Mouse (Mus musculus): ENCODE data around the gene Ccdc51.

Ccdc51 gene

GRCm38 (mm10) chr9:109082124-109082800 lies at the start of gene Ccdc51, which contains the start of gene Tma7:
Gene Ccdc51 (plus strand): TSS chr9:109082493.
Gene Tma7 (minus strand): TSS chr9:109082587.
- peak; percentile 68 to 72 for DNase-seq (ENCODE audit: low spot score in 2 of 2)

DNA sequence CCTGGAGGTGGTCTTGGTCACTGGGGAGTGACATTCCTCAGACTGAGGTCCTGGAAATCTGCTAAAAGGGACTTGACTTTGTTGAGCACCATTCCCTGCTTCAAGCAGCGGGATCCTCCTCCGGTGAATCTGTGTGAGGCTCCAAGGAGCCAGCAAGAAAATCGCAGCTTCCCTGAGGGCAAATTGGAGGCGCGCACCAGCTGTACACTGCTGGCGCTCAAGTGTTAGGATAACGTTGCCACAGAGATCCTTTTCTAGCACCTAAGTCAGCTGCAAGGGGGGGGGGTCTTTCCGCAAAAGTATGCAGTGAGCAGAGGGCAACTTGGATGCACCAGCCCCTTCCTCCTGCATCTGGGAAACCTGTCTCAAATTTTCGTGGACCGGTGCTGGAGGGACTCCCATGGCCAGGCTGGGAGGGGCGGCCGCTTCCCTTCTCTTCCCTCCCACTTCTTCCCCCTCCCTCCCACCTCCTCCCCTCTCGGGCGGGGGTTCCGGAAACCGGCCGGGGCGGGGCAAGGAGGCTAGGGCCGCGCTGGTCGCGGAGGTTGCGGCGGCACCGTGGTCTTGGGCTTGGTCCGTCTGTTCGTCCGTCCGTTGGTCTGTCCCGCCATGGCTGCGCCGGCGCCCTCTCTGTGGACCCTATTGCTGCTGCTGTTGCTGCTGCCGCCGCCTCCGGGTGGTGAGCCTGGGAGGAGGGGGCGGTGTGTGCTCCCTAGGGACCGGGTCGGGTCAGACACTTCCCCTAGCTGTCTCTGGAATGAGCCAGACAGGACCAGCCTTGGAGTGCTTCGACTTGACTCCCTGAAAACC lies 44.0 kb upstream of the Ccdc51 start, which contains the start of gene Shisa5:
Shisa5 (plus strand) TSS at position 480 of the 810 bp plus-strand sequence.
- peak; percentile 80 for DNase-seq (ENCODE audit: low spot score in 2 of 2)

DNA sequence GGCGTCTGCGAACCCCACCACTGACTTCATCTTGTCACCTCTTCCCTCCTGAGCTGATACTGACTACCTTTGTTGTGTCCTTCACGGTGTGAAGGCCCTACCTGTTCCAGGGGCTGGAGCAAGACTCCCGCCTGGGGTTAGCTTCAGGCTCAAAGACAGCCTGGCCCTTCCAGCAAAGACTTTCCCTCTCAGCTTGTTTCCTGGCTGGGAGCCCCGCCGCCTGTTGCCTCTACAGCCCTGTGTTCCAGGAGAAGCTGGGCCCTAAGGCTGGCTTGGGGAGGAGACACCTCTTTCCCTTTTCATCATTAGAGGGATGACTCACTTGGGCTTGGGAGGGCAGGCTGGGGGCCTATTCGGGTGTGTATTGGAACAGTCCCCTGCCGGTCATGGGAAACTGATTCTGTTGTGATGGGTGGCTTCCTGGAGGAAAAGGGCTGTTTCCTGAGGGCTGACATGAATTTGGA lies 43.4 kb upstream of the Ccdc51 start:
- DNase-seq (ENCODE audit: low spot score in 2 of 2), result peak; percentile 49 to 59

GRCm38 (mm10) chr9:109039681-109040080 lies 42.6 kb upstream of the Ccdc51 start:
- no peak for DNase-seq (ENCODE audit: low spot score in 2 of 2)

GRCm38 (mm10) chr9:109040216-109040615 lies 42.1 kb upstream of the Ccdc51 start:
- no peak for DNase-seq (ENCODE audit: low spot score in 2 of 2)

- no peak for DNase-seq (ENCODE audit: low spot score in 2 of 2)
These were observed 41.4 kb upstream of the Ccdc51 start for GRCm38 (mm10) chr9:109040906-109041305.

- DNase-seq (ENCODE audit: low spot score in 2 of 2), result no peak
These were observed 40.9 kb upstream of the Ccdc51 start for GRCm38 (mm10) chr9:109041351-109041750.

DNA sequence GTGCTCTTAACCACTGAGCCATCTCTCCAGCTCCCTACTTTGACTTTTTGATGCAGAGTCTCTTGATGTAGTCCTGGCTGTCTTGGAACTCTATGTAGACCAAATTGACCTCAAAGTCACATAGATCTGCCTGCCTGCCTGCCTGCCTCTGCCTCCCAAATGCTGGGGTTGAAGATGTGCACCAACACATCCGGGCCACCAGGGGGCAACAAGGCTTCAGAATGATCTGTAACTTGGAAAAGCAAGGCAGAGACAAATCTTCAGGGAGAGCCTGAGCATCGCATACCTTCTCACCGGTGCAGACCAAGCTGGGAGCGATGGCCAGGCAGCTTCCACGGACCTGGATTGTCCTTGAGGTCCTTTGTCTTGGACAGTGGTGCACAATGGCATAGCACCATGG lies 36.0 kb upstream of the Ccdc51 start:
- DNase-seq (ENCODE audit: low spot score in 2 of 2), result no peak

DNA sequence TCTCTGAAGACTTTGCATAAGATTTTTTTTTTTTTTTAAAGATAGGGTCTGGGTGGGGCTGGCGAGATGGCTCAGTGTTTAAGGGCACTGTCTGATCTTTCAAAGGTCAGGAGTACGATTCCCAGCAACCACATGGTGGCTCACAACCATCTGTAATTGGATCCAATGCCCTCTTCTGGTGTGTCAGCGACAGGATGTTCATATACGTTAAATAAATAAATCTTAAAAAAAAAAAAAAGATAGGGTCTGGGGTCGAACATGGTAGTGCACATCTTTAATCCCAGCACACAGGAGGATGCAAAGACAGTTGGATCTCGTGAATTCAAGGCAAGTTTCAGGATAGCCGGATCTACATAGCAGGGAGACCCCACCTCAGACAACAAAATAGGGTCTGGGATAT lies 33.0 kb upstream of the Ccdc51 start:
- no peak for DNase-seq (ENCODE audit: low spot score in 2 of 2)

GRCm38 (mm10) chr9:109049996-109050673 lies 32.2 kb upstream of the Ccdc51 start:
- DNase-seq (ENCODE audit: low spot score in 2 of 2), result no peak

DNA sequence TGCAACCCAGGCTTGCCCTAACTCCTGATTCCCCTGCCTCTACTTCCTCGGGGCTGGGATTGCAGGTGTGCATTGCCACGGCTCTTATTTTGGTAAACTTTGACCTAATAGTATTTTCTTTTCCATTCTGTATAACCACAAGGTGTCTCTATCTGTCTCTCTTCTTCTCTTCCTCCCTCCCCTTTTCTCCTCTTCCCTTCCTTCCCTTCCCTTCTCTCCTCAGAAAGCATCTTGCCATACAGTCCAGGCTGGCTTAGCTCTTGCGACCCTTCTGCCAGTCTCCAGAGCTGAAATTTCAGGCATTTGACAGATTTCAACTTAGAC lies 31.7 kb upstream of the Ccdc51 start:
- DNase-seq (ENCODE audit: low spot score in 2 of 2), result no peak

GRCm38 (mm10) chr9:109051011-109051501 lies 31.2 kb upstream of the Ccdc51 start:
- no peak for DNase-seq (ENCODE audit: low spot score in 2 of 2)

DNA sequence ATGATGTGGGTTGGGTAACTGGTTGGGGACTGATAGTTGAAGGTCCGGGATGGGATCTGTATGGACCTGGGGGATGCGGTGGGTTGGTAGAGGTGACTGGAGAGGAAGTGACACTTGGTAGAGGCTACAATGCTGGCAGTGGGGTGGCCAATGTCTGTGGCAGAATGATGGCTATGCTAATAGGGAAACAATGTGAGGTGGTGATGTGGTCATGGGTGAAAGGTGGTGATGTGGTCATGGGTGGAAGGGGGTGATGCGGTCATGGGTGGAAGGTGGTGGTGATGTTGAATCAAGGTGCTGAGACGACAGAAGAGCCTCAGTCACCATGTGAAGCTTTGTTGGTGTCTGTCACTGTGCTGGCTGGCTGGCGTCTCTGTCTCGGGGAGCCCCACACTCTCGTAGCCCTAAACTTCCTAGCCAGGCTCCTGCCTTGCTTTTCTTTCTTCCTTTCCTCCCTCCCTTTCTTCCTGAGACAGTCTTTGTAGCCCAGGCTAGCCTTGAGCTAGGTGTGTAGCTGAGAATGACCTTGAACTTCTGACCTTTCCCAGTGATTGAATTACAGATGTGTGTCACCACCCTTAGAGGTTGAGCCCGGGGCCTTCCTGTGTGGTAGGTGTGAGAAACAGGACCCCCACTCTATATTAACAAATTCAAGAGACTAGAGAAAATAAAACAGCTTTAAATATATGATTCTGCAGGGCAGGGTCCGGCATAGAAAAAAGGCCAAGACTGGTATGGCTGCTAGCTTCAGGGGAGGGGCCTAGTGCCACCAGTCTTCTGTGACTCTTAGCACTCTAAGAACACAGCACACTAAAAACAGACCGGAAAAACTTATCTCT lies 30.4 kb upstream of the Ccdc51 start:
- no peak for DNase-seq (ENCODE audit: low spot score in 2 of 2)

GRCm38 (mm10) chr9:109052490-109053260 lies 29.6 kb upstream of the Ccdc51 start:
- no peak for DNase-seq (ENCODE audit: low spot score in 2 of 2)

GRCm38 (mm10) chr9:109053366-109053765 lies 28.9 kb upstream of the Ccdc51 start:
- no peak for DNase-seq (ENCODE audit: low spot score in 2 of 2)

GRCm38 (mm10) chr9:109053851-109054250 lies 28.4 kb upstream of the Ccdc51 start:
- DNase-seq (ENCODE audit: low spot score in 2 of 2), result no peak

- peak in 1 of 2 experiments; percentile 65 for DNase-seq (ENCODE audit: low spot score in 2 of 2)
These were observed 27.6 kb upstream of the Ccdc51 start for GRCm38 (mm10) chr9:109054712-109055111.

DNA sequence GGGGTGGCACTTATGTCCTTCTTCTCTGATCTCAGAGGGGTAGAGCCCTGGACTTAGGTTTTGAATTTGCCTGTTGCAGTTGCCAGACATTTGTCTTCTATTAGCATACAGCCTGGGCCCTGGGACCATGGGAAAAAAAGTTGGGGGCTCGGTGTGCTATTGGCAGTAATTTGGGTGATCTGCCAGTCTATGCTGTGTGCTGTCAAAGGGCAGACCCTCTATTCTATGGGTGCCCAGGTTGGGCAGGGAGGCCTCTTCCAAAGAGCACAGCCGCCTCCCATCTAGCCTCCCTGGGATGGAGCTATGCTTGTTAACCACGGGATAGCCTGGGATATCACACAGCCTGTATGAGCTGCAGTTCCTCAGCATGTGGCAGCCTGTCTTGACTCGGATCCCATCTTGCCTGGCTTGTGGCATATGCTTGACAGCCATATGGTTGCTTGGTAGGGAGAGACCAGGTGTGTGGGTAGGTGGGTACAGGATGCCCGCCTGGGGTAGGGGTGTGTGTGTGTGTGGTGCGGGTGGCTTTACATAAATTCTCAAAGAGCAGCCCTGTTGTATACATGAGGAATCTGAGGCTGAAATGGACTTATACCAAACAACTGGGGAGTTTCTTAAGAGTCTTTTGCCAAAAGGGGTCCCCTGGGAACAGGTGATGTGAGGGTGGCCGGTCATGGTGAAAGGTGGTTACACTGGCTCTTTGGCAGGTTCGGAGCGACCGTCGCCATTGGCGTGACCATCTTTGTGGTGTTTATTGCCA lies 26.8 kb upstream of the Ccdc51 start:
- no peak for DNase-seq (ENCODE audit: low spot score in 2 of 2)

DNA sequence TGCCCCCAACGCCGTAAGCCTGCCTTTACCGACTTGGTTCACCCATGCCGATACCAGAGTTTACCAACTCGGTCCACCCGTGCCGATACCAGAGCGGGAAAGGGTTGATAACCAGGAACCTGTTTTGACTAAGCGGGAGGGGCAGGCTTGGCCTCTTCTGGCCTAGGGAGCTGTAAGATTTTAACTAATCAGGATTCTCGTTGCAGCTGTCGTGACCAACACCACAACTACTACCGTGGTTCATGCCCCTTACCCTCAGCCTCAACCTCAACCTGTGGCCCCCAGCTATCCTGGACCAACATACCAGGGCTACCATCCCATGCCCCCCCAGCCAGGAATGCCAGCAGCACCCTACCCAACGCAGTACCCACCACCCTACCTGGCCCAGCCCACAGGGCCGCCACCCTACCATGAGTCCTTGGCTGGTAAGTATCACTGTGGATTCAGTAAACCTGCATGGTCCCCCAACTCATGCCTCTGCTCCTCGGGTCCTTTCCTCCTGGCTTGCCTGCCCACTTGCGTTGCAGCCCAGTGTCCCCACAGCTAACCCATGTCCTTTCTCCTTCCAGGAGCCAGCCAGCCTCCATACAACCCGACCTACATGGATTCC lies 26.1 kb upstream of the Ccdc51 start:
- DNase-seq (ENCODE audit: low spot score in 2 of 2), result no peak

Measured in urinary bladder, adult 18-20 months (tissue).